Mouse (Mus musculus) embryo, embryonic 9.5 days (tissue): Measurements from ENCODE around the gene Tor2a.
A peak's percentile ranks its signal among the peaks of the same experiment; 100 is the strongest.

ENCODE experiments used
- DNase-seq: peaks from one replicate; pipeline ENCODE4 v3.0.0-alpha.2; 2017; ENCODE audit errors: extremely low spot score

Tor2a gene

GRCm38 (mm10) chr2:32729547-32729946 lies 27.5 kb upstream of the Tor2a start:
- no peak for DNase-seq

- peak; percentile 68 for DNase-seq
These were observed 26.2 kb upstream of the Tor2a start for GRCm38 (mm10) chr2:32730854-32731253.

GRCm38 (mm10) chr2:32731911-32732310 lies 25.1 kb upstream of the Tor2a start:
- no peak for DNase-seq

- DNase-seq = no peak
These were observed 24.3 kb upstream of the Tor2a start for GRCm38 (mm10) chr2:32732695-32733094.

GRCm38 (mm10) chr2:32734480-32734879 lies 22.6 kb upstream of the Tor2a start:
- DNase-seq = no peak

- DNase-seq = no peak
These were observed 22.1 kb upstream of the Tor2a start for GRCm38 (mm10) chr2:32734933-32735332.

GRCm38 (mm10) chr2:32736306-32736829 lies 20.7 kb upstream of the Tor2a start:
- DNase-seq = no peak

- no peak for DNase-seq
These were observed 20.0 kb upstream of the Tor2a start for GRCm38 (mm10) chr2:32737008-32737407.

GRCm38 (mm10) chr2:32739311-32739710 lies 17.7 kb upstream of the Tor2a start:
- no peak for DNase-seq

GRCm38 (mm10) chr2:32740916-32741272 lies 16.1 kb upstream of the Tor2a start, which contains the start of gene 6330409D20Rik:
Gene 6330409D20Rik (minus strand): TSS chr2:32741016.
- no peak for DNase-seq

- peak; percentile 57 for DNase-seq
These were observed 15.5 kb upstream of the Tor2a start for GRCm38 (mm10) chr2:32741273-32742172.

- DNase-seq = peak; percentile 62
These were observed 14.9 kb upstream of the Tor2a start for GRCm38 (mm10) chr2:32742173-32742531.

- DNase-seq = no peak
These were observed 12.6 kb upstream of the Tor2a start for GRCm38 (mm10) chr2:32744272-32744982.

- no peak for DNase-seq
These were observed 8.0 kb upstream of the Tor2a start for GRCm38 (mm10) chr2:32749082-32749481.

- no peak for DNase-seq
These were observed 6.8 kb upstream of the Tor2a start for GRCm38 (mm10) chr2:32750199-32750598.

- DNase-seq = peak; percentile 88
These were observed 6.0 kb upstream of the Tor2a start for GRCm38 (mm10) chr2:32750887-32751664.

GRCm38 (mm10) chr2:32751665-32752033 lies 5.4 kb upstream of the Tor2a start:
- no peak for DNase-seq

GRCm38 (mm10) chr2:32752181-32752580 lies 4.9 kb upstream of the Tor2a start:
- DNase-seq = no peak

- DNase-seq = no peak
These were observed 369 bp upstream of the Tor2a start for GRCm38 (mm10) chr2:32756674-32757055.

- no peak for DNase-seq
These were observed 1.5 kb downstream of the Tor2a start for GRCm38 (mm10) chr2:32758503-32758902.

- no peak for DNase-seq
These were observed 2.0 kb downstream of the Tor2a start for GRCm38 (mm10) chr2:32759001-32759400.

- DNase-seq = no peak
These were observed 4.3 kb downstream of the Tor2a start for GRCm38 (mm10) chr2:32761361-32761760.
